Mouse (Mus musculus): ENCODE results near the gene Fgfr2. TPM values are rescaled to one million over a fixed set of nuclear protein-coding genes. Genes with fewer than 3 reads are reported as not detected.
"Not testable (repeated sequence)": the region's sequence is repeated elsewhere in the genome, so short reads cannot be mapped to it uniquely, and the experiment has no call there.

Fgfr2 gene
- total RNA-seq, 2 experiments from 2014 or later: not detected

DNA sequence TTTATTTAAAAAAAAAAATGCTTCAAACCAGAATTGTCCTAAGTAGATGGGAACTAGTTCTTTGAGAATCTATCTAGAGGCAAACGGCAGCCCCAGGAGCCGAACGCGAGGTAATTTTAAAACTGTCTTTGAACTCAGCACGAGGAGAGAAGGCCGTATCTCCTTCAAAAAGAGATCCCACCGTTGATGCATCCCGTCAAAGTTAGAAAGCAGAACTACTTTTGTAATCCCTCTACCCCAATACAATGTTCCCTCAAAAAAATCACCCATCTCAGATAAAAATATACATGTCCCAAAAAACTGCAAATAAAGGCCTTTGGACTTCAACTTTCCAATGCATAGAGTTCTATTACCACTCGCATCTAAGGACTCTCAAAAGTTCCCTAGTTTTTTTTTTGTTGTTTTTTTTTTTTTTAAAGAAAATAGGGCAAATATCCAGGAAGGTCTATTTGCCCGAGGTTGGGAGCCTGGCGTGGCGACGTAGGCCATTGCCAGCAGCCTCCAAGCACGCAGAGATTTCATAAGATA, 2.0 kb downstream of the Fgfr2 start:
- no peak for ATAC-seq (replicated peaks; ENCODE audit: poor library complexity)

- no peak for ATAC-seq (replicated peaks; ENCODE audit: poor library complexity)
Measured at GRCm38 (mm10) chr7:133120221-133120751, 2.9 kb downstream of the Fgfr2 start.

GRCm38 (mm10) chr7:133117815-133118214, 5.3 kb downstream of the Fgfr2 start:
- no peak for ATAC-seq (replicated peaks; ENCODE audit: poor library complexity)

DNA sequence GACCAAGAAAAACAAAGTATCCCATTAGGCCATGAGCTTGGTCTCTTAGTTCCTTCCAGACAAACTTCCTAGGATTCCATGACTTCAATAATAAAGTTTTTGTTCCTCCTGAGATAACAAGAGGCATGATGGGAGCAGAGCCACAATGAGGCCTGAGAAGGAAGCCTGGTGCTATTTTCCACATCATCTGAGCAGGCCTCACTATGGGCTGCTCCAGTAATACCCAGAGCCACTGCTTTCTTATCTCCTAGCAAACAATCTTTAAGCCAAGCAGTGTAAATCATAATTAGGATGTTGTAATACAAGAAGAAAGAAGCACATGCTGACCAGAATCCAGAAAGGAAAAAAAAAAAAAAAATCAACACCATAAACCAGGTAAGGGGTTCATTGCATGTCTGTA, 6.6 kb downstream of the Fgfr2 start:
- no peak for ATAC-seq (replicated peaks; ENCODE audit: poor library complexity)

- peak; percentile 59 for ATAC-seq (replicated peaks; ENCODE audit: poor library complexity)
Measured at GRCm38 (mm10) chr7:133115886-133116285, 7.3 kb downstream of the Fgfr2 start.

DNA sequence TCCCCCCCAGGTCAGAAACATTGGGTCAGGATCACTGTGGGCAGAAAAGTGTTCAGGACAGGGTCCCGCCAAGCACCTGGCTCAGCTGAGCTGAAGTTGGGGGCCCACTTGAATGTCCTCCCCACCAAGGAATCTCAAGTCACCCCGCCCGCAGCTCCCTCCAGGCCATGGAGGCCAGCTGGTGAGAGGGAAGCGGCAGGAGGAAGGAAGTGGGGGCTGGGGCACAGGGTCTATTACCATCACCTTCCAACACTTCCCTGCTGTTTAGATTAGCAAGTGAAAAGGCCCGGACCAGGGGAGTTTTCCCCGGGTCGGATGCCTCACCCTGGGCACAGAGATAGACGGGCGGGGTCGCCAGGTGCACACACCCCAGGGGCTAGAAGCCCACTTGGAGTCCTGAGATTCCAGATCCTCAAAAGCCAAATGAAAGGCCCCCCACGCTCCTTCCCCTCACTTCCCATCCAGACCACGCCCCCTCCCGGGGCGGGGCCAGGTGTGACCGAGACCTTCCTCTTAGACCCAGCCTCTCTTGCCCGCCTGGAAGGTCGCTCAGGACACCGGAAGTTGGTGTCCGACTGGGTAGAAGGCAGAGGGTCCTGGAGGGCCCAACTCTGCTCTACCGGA, 8.2 kb downstream of the Fgfr2 start:
- ATAC-seq (replicated peaks; ENCODE audit: poor library complexity): peak; percentile 79

DNA sequence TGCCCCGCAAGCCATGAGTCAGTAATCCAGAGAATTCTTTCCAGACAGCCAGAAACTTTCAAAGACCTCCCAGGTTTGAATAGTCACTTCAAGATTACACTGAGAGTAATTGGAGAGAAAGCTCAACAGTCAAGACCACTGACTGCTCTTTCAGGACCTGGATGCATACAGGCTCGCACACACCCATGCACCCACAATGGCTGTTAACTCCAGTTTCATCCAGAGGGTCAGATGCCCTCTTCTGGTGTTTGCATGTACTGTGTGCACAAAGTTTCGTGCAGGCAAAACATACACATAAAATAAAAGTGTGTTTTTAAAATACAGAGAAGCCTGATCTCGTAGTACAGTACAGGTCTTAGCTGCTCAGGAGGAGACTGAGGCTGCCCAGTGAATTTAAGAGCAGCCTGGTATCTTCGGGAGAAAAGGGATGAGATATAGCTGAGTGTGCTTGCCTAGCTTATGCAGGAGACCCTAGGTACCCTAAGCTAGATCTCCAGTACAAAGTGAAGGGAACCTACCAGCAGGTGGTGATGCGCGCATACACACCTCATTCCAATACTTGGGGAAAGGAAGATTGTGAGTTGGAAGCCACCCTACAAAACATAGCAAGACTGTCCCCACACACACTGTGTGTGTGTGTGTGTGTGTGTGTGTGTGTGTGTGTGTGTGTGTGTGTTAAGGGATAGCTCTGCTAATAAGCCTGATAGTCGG, 9.8 kb downstream of the Fgfr2 start:
- ATAC-seq (replicated peaks; ENCODE audit: poor library complexity): no peak

DNA sequence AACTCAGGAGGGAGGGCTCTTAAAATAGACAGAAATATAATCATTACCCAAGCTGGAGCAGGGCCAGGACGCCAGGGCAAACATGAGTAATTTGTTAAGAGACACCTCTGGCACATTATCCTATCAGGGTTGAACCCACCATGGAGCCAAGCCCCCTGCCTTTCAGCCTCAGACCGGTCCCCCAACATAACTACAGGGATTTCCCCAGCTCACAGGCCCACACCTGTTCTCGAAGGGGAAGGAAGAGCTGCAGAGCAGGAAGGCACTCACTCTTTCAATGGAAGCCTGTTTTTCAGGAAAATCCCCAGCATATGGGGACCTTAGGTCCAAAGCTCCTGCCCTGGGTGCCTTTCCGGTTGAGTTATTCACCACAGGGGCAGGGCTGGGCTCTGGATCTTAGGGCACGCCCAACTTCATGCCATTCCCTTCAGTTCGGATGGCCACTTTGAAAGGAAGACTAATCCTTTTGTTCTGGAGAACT, 10.8 kb downstream of the Fgfr2 start:
- ATAC-seq (replicated peaks; ENCODE audit: poor library complexity): no peak

- ATAC-seq (replicated peaks; ENCODE audit: poor library complexity): no peak
Measured at GRCm38 (mm10) chr7:133109442-133109841, 13.7 kb downstream of the Fgfr2 start.

- ATAC-seq (replicated peaks; ENCODE audit: poor library complexity): no peak
Measured at GRCm38 (mm10) chr7:133108695-133109094, 14.5 kb downstream of the Fgfr2 start.

- ATAC-seq (replicated peaks; ENCODE audit: poor library complexity): no peak
Measured at GRCm38 (mm10) chr7:133102578-133102977, 20.6 kb downstream of the Fgfr2 start.

DNA sequence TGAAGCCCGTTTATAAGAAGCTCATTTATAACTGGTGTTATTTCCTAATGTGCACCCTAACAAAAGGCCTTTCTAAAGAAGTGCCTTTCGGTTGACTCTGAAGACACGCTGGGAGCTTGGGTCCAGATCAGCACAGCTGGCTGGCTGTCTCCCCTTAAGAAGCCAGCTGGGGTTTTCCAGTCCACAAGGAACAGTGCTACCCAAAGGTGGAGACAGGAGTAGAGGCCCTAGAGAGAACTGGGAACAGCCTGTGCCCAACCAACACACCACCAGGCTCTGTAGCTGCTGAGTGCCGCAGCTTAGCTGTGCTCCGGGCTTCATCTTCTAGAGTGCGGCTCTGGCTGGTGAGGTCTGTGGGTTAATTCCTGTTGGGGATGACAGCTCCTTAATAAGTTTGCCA, 22.1 kb downstream of the Fgfr2 start:
- ATAC-seq (replicated peaks; ENCODE audit: poor library complexity): no peak

DNA sequence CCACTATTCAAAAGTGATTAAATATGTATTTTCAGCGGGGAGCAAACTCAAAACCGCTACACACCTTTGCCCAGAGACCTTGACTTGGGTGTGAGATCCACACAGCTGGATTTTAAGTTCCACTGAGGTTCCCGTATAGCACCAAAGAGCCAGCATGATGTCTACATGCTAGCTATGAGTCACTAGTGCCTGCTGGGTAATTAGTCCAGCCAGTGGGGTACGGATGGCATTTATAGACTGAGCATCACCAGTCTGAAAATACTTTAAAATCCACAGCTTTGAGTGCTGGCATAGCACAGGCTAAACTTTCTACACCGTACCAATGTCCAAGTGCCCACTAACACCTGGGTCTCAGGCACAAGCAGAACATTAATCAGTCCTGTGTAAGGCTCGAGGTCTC, 23.0 kb downstream of the Fgfr2 start:
- no peak for ATAC-seq (replicated peaks; ENCODE audit: poor library complexity)

DNA sequence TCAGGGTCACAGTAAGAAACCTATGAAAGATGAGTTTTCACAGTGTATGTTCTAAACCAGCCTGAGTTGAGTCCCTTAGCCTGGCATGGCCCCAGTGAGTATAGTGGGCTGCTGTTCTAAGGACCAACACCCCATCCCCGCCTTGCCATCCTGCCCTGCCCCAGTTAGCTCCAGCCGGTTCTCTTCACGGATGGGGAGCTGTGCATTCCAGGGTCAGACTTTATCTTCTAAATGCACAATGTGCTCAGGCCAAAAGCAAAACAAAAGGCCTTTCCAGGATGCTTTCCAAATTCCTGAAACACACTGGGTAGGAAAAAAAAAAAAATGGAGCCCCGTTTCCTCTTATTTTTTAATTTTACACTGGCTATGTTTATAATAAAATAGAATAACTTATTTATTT, 23.9 kb downstream of the Fgfr2 start:
- no peak for ATAC-seq (replicated peaks; ENCODE audit: poor library complexity)

GRCm38 (mm10) chr7:133098118-133098793, 24.9 kb downstream of the Fgfr2 start:
- ATAC-seq (replicated peaks; ENCODE audit: poor library complexity): no peak

GRCm38 (mm10) chr7:133095610-133096009, 27.5 kb downstream of the Fgfr2 start:
- ATAC-seq (replicated peaks; ENCODE audit: poor library complexity): not testable (repeated sequence)

- ATAC-seq (replicated peaks; ENCODE audit: poor library complexity): no peak
Measured at GRCm38 (mm10) chr7:133094711-133095495, 28.2 kb downstream of the Fgfr2 start.

- no peak for ATAC-seq (replicated peaks; ENCODE audit: poor library complexity)
Measured at GRCm38 (mm10) chr7:133094161-133094560, 29.0 kb downstream of the Fgfr2 start.

DNA sequence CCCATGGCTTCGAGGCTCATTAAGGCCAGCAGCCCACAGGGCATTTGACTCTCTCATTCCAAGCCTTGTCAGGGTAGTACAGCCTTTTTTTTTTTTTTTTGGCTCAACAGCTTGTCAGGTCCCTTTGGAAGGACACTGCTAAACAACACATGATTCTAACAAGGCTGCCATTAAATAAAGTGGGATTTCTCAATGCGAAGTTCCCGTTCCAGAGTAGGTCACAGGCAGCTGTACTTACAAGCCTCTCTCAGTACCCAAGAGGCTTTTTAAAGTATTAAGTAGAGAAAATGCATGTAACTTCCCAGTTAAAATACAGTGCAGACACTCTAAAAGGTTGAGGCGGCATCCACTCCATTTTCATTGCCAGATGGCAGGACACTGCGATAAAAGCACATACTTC, 29.4 kb downstream of the Fgfr2 start:
- no peak for ATAC-seq (replicated peaks; ENCODE audit: poor library complexity)

GRCm38 (mm10) chr7:133090641-133091040, 32.5 kb downstream of the Fgfr2 start:
- ATAC-seq (replicated peaks; ENCODE audit: poor library complexity): no peak
